Mouse (Mus musculus): ENCODE measurements around the gene Olfr548-ps1.

- TF ChIP-seq CTCF (IDR thresholded peaks at IDR 0.05; ENCODE audit: borderline replicate concordance, insufficient read depth, low read depth, low read length): no peak
- no peak for TF ChIP-seq POLR2A (IDR thresholded peaks at IDR 0.05; ENCODE audit: borderline replicate concordance, insufficient read depth, low read length)
These were observed 35.3 kb downstream of the Olfr548-ps1 start for GRCm38 (mm10) chr7:102575998-102576397.

Measured in cerebellum, adult 2 months (tissue).